Mouse (Mus musculus) ovary, postnatal 10 days (tissue): ENCODE results near the gene Tefm.
"Not testable (repeated sequence)": the region's sequence is repeated elsewhere in the genome, so short reads cannot be mapped to it uniquely, and the experiment has no call there.

ENCODE experiments used
- DNase-seq: peaks from one replicate; pipeline ENCODE4 v3.0.0; 2022; ENCODE audit warnings: low spot score

Tefm gene

DNA sequence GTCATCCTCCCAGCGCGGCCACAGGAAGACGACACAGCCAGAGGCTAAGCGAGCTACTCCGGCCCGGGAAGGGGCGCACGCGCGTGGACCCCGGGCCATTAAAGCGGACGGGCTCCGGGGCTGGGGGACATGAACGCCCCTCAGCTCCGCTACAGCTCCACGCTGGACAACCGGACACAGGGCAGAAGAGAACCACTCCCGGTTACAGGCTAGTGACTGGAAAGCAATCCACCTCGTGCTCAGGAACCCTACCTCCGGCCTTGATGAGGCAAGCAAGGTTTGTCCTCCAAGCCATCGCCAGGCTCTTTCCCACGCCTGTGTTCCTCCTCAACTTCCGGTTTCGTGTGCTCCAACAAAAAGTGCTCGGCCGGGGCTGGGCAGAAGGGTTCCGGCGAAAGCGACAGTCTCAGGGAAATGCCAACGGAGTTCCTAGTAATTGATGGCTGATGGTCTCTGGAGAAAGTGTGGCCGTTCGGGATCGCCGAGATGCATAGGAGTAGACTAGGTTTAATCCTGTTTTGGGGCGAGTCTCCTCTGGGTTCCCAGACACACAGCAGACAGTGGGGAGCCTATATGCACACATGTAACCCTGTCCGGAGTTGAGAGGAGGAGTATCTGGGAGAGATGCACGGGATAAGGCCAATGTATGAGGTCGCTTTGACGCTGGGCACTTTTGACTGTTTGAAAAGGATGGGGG lies at the start of gene Tefm:
Tefm (minus strand) TSS at position 351 of the 697 bp plus-strand sequence.
- DNase-seq = peak; percentile 65

DNA sequence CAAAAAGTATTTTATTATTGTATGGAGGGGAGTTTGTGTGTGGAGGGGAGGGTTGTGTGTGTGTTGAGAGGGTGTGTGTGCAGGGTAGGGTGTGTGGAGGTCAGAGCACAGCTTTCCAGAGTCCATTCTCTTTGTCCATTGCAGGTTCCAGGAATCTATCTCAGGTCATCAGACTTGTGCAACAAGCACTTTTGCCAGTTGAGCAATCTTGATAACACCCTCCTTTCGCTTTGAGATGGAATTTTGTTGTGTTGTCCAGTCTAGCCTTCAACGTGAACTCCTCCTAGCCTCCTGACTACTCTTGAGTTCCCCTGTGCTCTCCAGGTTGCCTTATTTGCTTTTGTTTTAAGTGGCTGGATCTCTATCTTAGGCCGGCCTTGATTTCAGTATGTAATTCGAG lies 48.3 kb upstream of the Tefm start:
- DNase-seq = no peak

DNA sequence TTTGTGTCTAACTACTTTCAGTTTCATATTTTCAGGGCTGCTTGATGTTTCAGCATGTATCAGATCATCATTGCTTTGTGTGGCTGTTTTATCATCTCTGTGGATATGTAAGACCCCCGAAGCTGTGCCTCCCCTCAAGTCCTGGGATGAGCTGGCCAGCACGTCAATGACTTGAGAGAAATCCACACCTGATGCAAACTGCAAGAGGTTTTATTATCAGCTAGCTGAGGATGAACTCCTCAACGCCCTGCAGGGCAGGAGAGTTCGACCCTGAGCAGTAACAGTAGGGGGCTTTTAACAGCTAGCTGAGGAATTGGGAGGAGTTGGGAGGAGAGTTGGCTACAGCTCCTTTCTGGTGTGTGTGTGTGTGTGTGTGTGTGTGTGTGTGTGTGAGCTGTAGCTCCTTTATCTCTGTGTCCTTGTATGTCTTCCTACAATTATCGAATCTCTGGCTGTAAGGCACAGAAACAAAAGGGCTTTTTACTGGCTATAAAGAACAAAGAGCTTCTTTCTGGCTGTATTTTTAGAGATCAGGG lies 43.5 kb upstream of the Tefm start:
- not testable (repeated sequence) for DNase-seq

DNA sequence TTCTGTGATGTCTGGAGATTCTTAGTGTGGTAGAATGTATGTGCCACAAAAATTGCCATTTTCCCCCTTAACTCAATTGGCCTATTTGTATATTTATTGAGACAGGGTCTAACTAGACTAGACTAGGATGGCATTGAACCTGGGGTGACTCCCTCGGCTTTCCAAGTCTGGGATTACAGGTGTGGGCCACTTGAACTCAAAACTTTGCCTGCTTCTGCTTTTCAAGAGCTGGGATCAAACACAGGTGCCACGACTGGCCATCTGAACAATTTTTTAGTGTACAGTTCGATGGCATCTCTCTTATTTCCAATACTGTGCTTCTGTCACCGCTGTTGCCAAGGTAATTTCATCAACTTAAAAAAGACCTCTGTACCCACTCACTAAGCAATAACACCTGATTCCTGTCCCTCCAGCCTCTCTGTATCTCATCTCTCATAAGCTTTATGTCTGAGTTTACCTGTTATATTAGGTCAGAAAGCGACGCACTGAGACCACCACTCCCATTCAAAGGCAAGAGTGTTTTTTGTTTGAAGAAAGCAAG lies 42.6 kb upstream of the Tefm start:
- DNase-seq = no peak

DNA sequence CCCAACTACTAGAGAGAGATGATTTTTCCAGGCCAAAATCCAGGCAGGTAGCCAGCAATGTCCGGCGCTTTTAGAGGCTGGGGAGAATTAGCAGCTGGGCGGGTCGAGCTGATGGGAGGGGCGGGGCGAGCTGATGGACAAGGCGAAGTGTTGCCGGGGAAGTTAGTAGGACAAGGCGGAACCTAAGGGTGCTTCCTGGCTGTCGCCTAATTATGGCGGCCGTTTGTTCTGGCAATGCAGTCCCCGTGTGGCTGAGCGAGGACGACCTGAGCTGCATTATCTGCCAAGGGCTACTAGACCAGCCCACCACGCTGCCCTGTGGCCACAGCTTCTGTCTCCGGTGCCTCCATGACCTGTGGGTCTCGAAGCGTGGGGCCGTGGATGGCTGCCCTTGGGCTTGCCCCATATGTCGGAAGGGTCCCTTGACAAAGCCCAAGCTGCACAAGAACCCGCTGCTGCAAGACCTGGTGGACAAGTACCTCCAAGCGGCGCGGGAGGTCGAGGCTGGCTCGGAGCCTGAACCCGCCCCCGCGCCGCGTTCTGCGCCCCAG lies 41.8 kb upstream of the Tefm start, which contains the start of gene Rnf135:
Rnf135 (plus strand) TSS at position 147 of the 551 bp plus-strand sequence.
- peak; percentile 82 for DNase-seq

DNA sequence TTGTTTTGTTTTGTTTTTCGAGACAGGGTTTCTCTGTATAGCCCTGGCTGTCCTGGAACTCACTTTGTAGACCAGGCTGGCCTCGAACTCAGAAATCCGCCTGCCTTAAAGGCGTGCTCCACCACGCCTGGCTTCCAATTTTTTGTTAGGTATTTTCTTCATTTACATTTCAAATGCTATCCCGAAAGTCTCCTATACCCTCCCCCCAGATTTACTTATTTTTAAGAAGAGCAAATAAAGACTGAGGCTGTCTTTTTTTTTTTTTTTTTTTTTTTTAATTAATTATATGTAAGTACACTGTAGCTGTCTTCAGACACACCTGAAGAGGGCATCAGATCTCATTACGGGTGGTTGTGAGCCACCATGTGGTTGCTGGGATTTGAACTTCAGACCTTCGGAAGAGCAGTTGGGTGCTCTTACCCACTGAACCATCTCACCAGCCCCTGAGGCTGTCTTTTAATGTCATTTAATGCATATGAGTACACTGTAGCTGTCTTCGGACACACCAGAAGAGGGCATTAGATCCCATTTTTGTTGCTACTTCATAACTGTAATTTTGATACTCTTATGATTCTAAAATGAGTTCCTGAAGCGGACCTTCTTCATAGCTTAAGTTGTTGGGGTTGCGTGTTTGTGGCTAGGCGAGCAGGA lies 41.2 kb upstream of the Tefm start:
- DNase-seq = not testable (repeated sequence)

DNA sequence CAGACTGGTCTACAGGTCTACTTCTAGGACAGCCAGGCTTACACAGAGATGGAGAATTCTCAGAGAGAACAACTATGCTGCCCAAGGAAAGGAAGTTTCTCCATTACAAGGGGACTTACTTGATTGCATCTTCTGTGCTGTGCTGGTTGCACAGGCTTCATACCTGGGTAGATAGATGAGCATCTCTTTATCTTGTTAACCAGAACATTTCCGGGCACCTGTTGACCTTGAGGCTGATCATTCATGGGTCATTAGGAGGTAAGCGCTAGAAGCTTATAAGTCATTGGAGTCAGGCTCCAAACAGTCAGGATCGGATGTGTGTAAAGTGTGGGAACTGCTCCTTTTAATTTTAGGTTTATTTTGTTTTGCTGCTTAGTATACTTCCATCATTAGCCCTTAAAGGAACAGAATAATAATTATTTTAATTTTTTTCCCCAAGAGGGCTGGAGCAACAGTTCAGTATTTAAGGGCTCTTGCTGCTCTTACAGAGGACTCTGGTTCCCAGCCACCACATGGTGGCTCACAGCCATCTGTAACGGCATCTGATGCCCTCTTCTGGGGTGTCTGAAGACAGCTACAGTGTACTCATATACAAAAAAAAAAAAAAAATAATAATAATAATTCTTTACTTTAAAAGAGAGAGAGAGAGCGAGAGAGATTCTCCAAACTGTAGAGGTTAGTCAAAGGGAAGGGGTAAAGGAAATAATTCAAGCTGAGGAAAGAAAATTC lies 39.2 kb upstream of the Tefm start:
- DNase-seq = no peak

DNA sequence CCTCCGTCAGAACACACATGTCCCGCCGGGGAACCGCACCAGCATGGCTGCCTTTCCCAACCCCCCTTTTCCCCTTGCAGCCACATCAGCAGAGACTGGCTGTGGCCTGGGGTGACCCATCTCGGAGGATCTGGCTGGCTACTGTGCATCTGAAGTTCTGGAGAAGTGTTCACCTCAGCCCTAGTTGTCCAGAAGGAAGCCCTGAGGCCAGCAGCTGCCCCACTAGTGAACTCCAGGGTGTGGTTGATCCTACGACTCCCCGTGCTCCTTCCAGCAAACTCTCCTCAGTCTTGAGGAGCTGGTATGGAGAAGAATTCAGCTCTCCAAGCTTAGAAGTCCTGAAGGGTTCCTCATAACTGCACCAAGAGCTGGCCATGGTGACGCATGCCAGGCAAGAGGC lies 36.3 kb upstream of the Tefm start:
- no peak for DNase-seq

DNA sequence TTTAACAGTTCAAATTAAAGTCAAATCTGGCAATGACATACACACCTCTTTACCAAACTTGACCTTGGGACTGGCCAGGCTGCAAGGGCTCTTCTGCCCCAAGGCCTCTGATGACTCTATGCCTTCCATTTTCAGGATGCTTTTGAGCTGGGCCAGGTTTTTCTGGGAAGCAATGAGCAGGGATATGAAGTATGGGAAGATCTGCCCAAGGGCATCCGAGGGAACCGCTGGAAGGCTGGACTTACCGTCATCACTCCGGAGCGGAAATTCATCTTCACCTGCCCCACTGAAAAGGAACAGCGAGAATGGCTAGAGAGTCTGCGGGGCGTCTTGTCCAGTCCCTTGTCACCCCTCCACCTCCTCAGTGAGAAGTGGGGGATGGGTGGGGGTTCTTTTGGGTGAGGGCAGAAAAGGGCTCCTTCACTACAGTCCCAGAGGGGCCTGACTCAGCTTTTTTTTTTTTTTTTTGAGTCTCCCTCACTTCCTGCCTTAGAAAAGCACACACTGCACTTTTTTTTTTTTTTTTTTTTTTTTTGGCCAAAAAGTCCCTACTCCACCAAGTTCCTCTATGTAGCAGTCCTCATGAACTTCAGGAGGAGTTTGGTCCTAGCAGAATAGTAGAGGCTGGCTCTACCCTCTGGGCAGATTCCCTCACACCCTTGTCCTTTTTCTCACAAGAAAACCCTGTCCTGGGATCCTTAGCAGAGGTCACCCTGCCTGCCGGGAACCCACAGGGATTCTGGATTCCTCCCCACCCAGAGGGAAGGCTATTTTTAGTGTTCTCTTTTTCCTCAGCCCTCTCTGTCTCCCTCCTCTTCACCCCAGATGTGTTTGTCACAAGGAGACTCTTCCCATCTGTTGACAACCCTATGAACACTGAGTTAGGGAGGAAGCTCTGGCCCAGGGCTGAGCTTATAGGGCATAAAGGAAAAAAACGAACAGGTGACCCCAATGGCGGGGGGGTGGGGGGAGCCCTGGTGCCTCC lies 35.2 kb upstream of the Tefm start:
- DNase-seq = no peak

DNA sequence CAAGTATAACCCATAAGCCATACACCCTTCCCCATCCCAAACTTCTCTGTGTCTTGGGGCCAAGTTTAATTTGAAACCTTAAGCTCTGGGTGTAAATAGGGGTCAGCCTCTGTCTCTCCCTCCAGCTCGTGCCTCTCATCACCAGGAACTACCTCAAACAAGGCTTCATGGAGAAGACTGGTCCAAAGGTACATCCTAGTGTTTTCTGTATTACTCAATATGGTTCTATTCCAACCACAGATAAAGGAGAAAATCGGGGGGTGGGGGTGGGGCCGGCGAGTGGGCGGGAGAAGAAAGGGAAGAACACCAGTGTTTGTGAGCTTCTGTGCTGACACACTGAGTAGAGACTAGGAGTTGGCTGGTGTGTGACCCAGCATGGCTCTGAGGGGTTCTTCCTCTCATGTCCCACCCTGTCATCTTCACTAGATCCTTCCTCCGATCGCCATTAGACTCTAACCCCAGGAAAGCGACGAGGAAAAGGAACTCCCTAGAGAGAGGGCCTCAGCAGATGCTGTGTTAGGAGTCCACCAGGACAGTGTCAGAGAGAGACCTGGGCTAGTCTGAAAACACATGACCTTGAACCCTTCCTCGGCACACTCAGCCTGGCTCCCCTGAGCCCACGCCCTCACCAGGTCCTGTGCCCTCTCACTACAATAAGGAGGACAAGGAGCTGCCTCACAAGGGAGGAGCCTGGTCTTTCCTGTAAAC lies 32.1 kb upstream of the Tefm start:
- no peak for DNase-seq

DNA sequence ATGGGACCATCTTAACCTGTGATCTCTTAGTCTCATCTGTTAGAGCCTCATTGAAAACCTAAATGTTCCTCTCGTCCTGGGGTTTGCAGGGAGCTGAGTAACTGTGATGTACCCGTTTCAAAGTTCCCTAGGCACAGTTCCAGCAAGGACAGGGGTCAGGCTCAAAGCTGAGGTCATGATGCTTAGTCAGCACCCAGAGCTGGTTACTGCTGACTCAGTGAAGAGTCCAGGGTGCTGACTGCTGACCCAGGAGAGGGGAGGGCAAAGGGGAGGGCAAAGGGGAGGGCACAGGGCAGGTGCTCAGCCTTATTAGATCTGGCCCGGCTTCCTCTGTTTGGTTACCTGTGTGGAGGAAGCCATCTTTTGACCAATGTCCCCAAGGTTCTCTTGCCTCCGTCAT lies 29.9 kb upstream of the Tefm start:
- DNase-seq = no peak

DNA sequence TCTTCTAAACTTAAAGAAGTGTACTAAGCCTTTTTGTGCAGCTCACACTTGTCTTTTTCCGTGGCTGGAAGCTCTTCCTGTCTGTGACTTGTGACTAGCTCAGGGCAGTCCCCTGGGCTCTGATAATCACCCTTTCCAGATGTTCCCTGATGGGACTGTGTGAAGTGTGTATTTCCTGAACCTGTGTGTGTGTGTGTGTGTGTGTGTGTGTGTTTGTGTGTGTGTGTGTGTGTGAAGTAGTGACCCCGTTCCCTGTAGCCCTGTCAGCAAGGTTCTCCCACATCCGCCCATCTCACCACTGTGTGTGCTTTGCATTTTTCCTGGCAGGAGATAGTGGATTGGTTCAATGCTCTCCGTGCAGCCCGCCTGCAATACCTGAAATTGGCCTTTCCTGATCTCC lies 28.4 kb upstream of the Tefm start:
- no peak for DNase-seq

DNA sequence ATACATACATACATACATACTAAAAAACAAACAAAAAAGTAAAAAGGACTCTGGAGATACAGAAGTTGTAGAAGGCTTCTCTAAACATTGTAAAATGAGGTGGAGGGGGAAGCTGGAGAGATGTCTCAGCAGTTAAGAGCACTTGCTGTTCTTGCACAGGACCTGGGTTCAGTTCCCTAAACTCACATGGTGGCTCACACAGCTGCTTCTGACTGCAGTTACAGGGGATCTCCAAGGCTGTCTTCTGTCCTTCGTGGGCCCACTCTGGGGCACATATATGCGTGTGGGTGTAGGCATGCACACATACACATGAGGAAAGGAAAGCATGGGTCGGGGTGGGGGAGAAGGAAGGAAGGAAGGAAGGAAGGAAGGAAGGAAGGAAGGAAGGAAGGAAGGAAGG lies 27.7 kb upstream of the Tefm start:
- DNase-seq = no peak

DNA sequence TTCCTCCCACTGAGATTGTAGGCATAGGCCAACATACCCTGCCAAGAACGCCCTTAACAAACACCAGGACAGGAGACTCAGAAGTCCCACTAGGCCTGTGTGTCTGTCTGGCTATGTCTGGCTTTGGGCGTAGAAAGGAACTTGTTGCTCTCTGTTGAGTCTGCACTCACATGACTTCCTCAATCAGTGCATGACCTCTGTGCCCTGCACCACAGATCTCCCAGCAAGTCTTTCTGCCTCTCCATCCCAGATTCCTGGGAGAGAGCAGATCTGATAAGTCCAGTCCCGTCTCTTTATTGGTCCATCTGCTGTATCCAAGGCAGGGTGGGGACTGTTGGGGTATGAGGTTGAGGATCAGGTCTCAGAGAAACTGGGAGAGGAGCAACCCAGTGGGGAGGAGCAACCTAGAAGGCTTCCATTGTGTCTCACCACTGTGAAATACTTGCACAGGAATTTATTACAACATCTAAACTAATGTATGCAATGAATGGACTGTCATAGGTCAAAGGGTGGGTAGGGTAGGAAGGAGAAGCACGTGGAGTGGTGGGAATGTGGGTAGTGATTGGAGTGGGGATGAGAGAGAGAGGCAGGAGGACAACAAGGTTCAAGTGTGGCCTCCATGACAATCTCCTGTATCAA lies 26.8 kb upstream of the Tefm start:
- no peak for DNase-seq

DNA sequence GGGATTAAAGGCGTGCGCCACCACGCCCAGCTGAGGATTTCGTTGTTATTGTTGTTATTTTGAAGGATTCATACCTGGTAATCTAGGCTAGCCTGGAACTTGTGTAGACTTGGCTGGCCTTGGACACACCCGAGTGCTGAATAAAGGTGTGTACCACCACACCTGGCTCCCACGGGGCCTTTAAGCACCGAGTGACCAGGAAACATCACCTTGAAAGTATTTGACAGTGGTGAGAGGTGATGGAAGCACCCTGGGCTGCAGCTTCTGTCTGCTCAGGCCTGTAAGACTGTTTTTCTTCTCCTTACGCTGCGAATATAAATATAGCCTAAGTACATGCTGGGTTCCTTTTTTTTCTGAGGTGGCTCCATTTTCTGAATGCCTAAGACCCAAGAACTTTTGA lies 26.1 kb upstream of the Tefm start:
- DNase-seq = no peak

DNA sequence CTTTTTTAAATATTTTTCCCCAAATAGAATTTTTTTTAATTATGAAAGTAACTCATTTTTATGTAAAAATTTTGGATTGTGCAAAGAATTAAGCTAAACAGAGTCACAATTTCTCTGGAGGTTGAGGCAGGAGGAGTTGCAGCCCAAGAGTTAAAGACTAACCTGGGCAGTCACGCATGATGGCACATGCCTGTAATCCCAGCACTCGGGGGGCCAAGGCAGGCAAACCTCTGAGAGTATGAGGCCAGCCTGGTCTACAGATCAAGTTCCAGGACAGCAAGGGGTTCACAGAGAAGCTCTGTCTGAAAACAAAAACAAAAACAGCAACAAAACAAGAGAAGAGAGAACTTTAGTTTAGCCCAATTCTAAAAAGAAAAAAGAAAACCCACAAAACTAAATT lies 22.2 kb upstream of the Tefm start:
- no peak for DNase-seq

DNA sequence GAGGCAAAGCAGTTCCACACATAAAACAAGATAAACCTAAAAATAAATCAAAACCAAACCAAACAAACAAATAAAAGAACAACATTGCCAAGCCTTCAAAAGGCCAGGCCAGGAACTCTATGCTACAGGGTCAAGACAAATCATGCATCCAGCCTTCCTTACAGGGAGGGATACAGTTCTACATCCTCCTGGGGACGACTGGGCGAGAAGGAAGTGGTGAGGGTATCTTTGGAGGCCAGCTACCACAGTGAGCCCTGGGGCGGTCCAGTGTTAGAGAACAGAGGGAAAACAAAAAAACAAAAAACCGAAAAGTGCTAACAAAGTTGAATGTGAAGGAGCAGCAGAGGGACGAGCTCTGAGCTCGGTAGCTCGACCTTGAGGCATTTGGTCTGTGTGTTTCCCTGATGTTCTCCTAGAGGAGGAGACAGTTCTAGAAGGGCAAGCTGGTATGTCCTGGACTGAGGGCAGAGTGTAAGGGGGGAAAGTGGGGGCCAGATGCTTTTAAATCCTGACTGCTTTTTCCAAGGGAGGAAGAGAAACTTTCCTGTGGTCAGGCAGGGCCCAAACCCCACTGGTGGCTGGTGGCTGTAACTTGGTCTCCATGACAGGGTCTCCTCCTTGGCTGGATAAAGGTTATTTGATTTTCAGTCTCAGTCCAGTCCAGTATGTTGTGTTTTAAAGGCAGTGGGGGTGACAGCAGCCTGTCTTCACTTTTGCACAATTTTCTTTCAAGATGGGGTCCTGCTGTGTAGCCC lies 21.6 kb upstream of the Tefm start:
- DNase-seq = no peak

DNA sequence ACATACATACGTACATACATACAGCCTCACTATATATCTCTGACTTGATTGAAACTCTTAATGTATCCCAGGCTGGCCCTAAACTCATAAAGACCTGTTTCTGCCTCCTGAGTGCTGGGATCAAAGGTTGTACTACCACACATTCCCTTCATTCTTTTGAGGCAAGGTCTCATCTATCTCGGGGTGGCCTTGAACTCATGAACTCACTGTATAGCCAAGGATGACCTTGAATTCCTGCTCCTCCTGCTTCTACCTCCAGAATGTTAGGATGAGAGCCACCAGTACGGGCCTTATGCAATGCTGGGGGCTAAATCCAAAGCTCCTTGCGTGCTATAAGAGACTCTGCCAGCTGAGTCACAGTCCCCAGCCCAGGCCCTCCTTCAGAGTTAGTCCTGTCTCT lies 19.1 kb upstream of the Tefm start:
- no peak for DNase-seq

DNA sequence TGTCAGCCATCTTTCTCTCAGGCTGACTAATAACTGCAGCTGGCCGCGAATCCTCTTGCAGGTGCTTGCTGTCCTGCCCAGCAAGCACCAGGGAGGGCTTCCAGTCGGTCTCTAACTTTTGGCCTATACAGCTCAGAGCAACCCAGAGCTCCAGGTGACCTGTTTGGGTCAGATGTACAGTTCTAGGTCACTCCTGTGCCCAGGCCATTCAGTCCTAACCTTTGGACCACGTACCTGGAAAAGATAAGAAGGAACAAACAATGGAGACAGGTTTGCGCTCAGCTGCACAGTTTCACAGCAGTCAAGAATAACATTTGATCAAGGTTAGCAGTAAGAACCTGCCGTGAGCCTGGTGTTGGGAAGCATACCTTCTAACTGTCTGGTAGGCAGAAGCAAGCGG lies 17.0 kb upstream of the Tefm start:
- no peak for DNase-seq
